Mouse (Mus musculus) midbrain, embryonic 12.5 days (tissue): ENCODE measurements around the gene Lhfpl3. TPM values are rescaled to one million over a fixed set of nuclear protein-coding genes. Genes with fewer than 3 reads are reported as not detected.

ENCODE experiments used
- ATAC-seq: fragments of 200-750 bp; cut with Nextera tagmentation; 2 replicates; pipeline ENCODE4 v1.8.0; 2017; ENCODE audit warnings: low read depth, moderate TSS enrichment, moderate library complexity; ENCODE audit not compliant: low FRiP score
- H3K27ac ChIP-seq: fragments of 300-500 bp; sonication (generic); replicated peaks from 2 replicates; pipeline ENCODE4 v1.5.1; 2016; ENCODE audit warnings: mild to moderate bottlenecking
- H3K27me3 ChIP-seq: fragments of 300-500 bp; sonication (generic); 2 replicates; pipeline ENCODE4 v1.6.1; 2016; ENCODE audit warnings: mild to moderate bottlenecking
- H3K36me3 ChIP-seq: fragments of 300-500 bp; sonication (generic); 2 replicates; pipeline ENCODE4 v1.6.1; 2016
- H3K4me1 ChIP-seq: fragments of 300-500 bp; sonication (generic); 2 replicates; pipeline ENCODE4 v1.6.1; 2016
- H3K4me2 ChIP-seq: fragments of 300-500 bp; sonication (generic); replicated peaks from 2 replicates; pipeline ENCODE4 v1.6.1; 2016; ENCODE audit warnings: mild to moderate bottlenecking, moderate library complexity
- H3K4me3 ChIP-seq: fragments of 300-500 bp; sonication (generic); 2 replicates; pipeline ENCODE4 v1.5.1; 2016; ENCODE audit warnings: mild to moderate bottlenecking
- H3K9ac ChIP-seq: fragments of 300-500 bp; sonication (generic); replicated peaks from 2 replicates; pipeline ENCODE4 v1.6.1; 2016; ENCODE audit warnings: mild to moderate bottlenecking, moderate library complexity
- H3K9me3 ChIP-seq: fragments of 300-500 bp; sonication (generic); 2 replicates; pipeline ENCODE4 v1.6.1; 2016; ENCODE audit warnings: mild to moderate bottlenecking
- WGBS: fragments of 180-500 bp; shearing (Covaris S2); methylation state at CpG from one replicate; pipeline ENCODE4 v1.1.7; 2016; 5-methylcytosine and 5-hydroxymethylcytosine counted together
- polyA plus RNA-seq: library from polyadenylated mRNA; unstranded; fragments of >200 nt; fragmentation: Nextera tagmentation; extraction: Ambion mirVana; gene quantifications from 2 replicates; pipeline ENCODE4 v1.2.1, GENCODE M21; 2016

The Lhfpl3 gene
- polyA plus RNA-seq, 1 experiment from 2014 or later: 1.9 TPM

GRCm38 (mm10) chr5:22856480-22856879 is 110.6 kb downstream of the Lhfpl3 start:
- H3K4me3 ChIP-seq: no peak overlapping the region
- WGBS: 92% methylated on average over 4 of the region's 4 CpGs
- no peak overlapping the region for H3K4me2 ChIP-seq
- no peak overlapping the region for H3K9ac ChIP-seq
- ATAC-seq: no peak
- H3K27ac ChIP-seq: no peak overlapping the region
- no peaks in the 10 kb centered on the region for H3K36me3 ChIP-seq
- no peaks in the 10 kb centered on the region for H3K27me3 ChIP-seq
- H3K9me3 ChIP-seq: no peaks in the 10 kb centered on the region
- H3K4me1 ChIP-seq: no peaks in the 10 kb centered on the region

- WGBS: 50% methylated on average over 1 of the region's 1 CpGs
- no peak for ATAC-seq
These were observed 115.5 kb downstream of the Lhfpl3 start for GRCm38 (mm10) chr5:22861399-22861798.

GRCm38 (mm10) chr5:22869031-22869430 is 123.2 kb downstream of the Lhfpl3 start:
- no peak for ATAC-seq
- H3K9ac ChIP-seq: no peak overlapping the region
- H3K27me3 ChIP-seq: no peaks in the 10 kb centered on the region
- WGBS: 90% methylated on average over 5 of the region's 5 CpGs
- H3K4me1 ChIP-seq: no peaks in the 10 kb centered on the region
- no peak overlapping the region for H3K27ac ChIP-seq
- H3K4me3 ChIP-seq: no peak overlapping the region
- no peaks in the 10 kb centered on the region for H3K9me3 ChIP-seq
- H3K4me2 ChIP-seq: no peak overlapping the region
- no peaks in the 10 kb centered on the region for H3K36me3 ChIP-seq

More at GRCm38 (mm10) chr5:22861399-22861798, 115.5 kb downstream of the Lhfpl3 start:
- Histone ChIP-seq H3K9me3 (no peaks in the 10 kb centered on the region), H3K4me1 (no peaks in the 10 kb centered on the region), H3K36me3 (no peaks in the 10 kb centered on the region), H3K9ac (no peak overlapping the region), H3K27me3 (no peaks in the 10 kb centered on the region), H3K27ac (no peak overlapping the region), H3K4me3 (no peak overlapping the region), H3K4me2 (no peak overlapping the region)

- no peak overlapping the region for H3K4me2 ChIP-seq
- no peaks in the 10 kb centered on the region for H3K4me1 ChIP-seq
- H3K27me3 ChIP-seq: no peaks in the 10 kb centered on the region
- 70% methylated on average over 1 of the region's 1 CpGs for WGBS
- H3K4me3 ChIP-seq: no peak overlapping the region
- no peaks in the 10 kb centered on the region for H3K9me3 ChIP-seq
- no peak overlapping the region for H3K9ac ChIP-seq
- no peak overlapping the region for H3K27ac ChIP-seq
- ATAC-seq: no peak
- H3K36me3 ChIP-seq: no peaks in the 10 kb centered on the region
These were observed 126.6 kb downstream of the Lhfpl3 start for GRCm38 (mm10) chr5:22872417-22872816.

- Histone ChIP-seq H3K9ac (no peak overlapping the region), H3K4me2 (no peak overlapping the region), H3K27me3 (no peaks in the 10 kb centered on the region), H3K9me3 (no peaks in the 10 kb centered on the region), H3K4me3 (no peak overlapping the region), H3K27ac (no peak overlapping the region), H3K36me3 (no peaks in the 10 kb centered on the region), H3K4me1 (no peaks in the 10 kb centered on the region)
- ATAC-seq: no peak
- WGBS: 93% methylated on average over 3 of the region's 3 CpGs
These were observed 142.5 kb downstream of the Lhfpl3 start for GRCm38 (mm10) chr5:22888345-22888744.

- Histone ChIP-seq H3K36me3 (no peaks in the 10 kb centered on the region), H3K4me2 (no peak overlapping the region), H3K9me3 (no peaks in the 10 kb centered on the region), H3K27ac (no peak overlapping the region), H3K27me3 (no peaks in the 10 kb centered on the region), H3K4me3 (no peak overlapping the region), H3K4me1 (no peaks in the 10 kb centered on the region), H3K9ac (no peak overlapping the region)
- 89% methylated on average over 4 of the region's 4 CpGs for WGBS
- no peak for ATAC-seq
These were observed 143.6 kb downstream of the Lhfpl3 start for GRCm38 (mm10) chr5:22889481-22889880.

- H3K27ac ChIP-seq: no peak overlapping the region
- 82% methylated on average over 3 of the region's 3 CpGs for WGBS
These were observed 151.4 kb downstream of the Lhfpl3 start for GRCm38 (mm10) chr5:22897228-22897627.

GRCm38 (mm10) chr5:22897656-22898289 is 151.9 kb downstream of the Lhfpl3 start:
- H3K4me2 ChIP-seq: no peak overlapping the region
- H3K27ac ChIP-seq: no peak overlapping the region
- H3K36me3 ChIP-seq: no peaks in the 10 kb centered on the region
- H3K9me3 ChIP-seq: no peaks in the 10 kb centered on the region
- 64% methylated on average over 7 of the region's 7 CpGs for WGBS
- H3K4me1 ChIP-seq: no peaks in the 10 kb centered on the region
- no peak for ATAC-seq
- H3K9ac ChIP-seq: no peak overlapping the region
- no peak overlapping the region for H3K4me3 ChIP-seq
- no peaks in the 10 kb centered on the region for H3K27me3 ChIP-seq

More at GRCm38 (mm10) chr5:22897228-22897627, 151.4 kb downstream of the Lhfpl3 start:
- no peak for ATAC-seq
- no peaks in the 10 kb centered on the region for H3K36me3 ChIP-seq
- no peak overlapping the region for H3K4me3 ChIP-seq
- no peaks in the 10 kb centered on the region for H3K4me1 ChIP-seq
- no peak overlapping the region for H3K4me2 ChIP-seq
- H3K9ac ChIP-seq: no peak overlapping the region
- no peaks in the 10 kb centered on the region for H3K27me3 ChIP-seq
- no peaks in the 10 kb centered on the region for H3K9me3 ChIP-seq

- no peak overlapping the region for H3K4me3 ChIP-seq
- H3K4me1 ChIP-seq: no peaks in the 10 kb centered on the region
- H3K9me3 ChIP-seq: no peaks in the 10 kb centered on the region
- WGBS: 83% methylated on average over 2 of the region's 2 CpGs
- no peak for ATAC-seq
- H3K27ac ChIP-seq: no peak overlapping the region
- no peaks in the 10 kb centered on the region for H3K36me3 ChIP-seq
- H3K9ac ChIP-seq: no peak overlapping the region
- H3K27me3 ChIP-seq: no peaks in the 10 kb centered on the region
- no peak overlapping the region for H3K4me2 ChIP-seq
These were observed 152.7 kb downstream of the Lhfpl3 start for GRCm38 (mm10) chr5:22898593-22898992.

- H3K9ac ChIP-seq: no peak overlapping the region
- H3K27me3 ChIP-seq: no peaks in the 10 kb centered on the region
- no peaks in the 10 kb centered on the region for H3K4me1 ChIP-seq
- no peaks in the 10 kb centered on the region for H3K9me3 ChIP-seq
- H3K27ac ChIP-seq: no peak overlapping the region
- no peaks in the 10 kb centered on the region for H3K36me3 ChIP-seq
- no peak overlapping the region for H3K4me3 ChIP-seq
- no peak overlapping the region for H3K4me2 ChIP-seq
- ATAC-seq: no peak
These were observed 154.1 kb downstream of the Lhfpl3 start for GRCm38 (mm10) chr5:22899913-22900312.

GRCm38 (mm10) chr5:22917197-22917596 is 171.3 kb downstream of the Lhfpl3 start:
- no peaks in the 10 kb centered on the region for H3K9me3 ChIP-seq
- H3K9ac ChIP-seq: no peak overlapping the region
- no peak for ATAC-seq
- no peak overlapping the region for H3K4me3 ChIP-seq
- H3K27me3 ChIP-seq: no peaks in the 10 kb centered on the region
- WGBS: 87% methylated on average over 1 of the region's 1 CpGs
- no peak overlapping the region for H3K4me2 ChIP-seq
- H3K27ac ChIP-seq: no peak overlapping the region
- H3K4me1 ChIP-seq: no peaks in the 10 kb centered on the region
- H3K36me3 ChIP-seq: no peaks in the 10 kb centered on the region

GRCm38 (mm10) chr5:22926171-22926570 is 180.3 kb downstream of the Lhfpl3 start:
- no peak overlapping the region for H3K9ac ChIP-seq
- no peaks in the 10 kb centered on the region for H3K27me3 ChIP-seq
- no peak for ATAC-seq
- no peak overlapping the region for H3K27ac ChIP-seq
- H3K4me2 ChIP-seq: no peak overlapping the region
- H3K9me3 ChIP-seq: no peaks in the 10 kb centered on the region
- H3K4me1 ChIP-seq: no peaks in the 10 kb centered on the region
- H3K4me3 ChIP-seq: no peak overlapping the region
- H3K36me3 ChIP-seq: no peaks in the 10 kb centered on the region

- H3K9ac ChIP-seq: no peak overlapping the region
- ATAC-seq: no peak
These were observed 182.9 kb downstream of the Lhfpl3 start for GRCm38 (mm10) chr5:22928746-22929145.

More at GRCm38 (mm10) chr5:22928746-22929145, 182.9 kb downstream of the Lhfpl3 start:
- no peaks in the 10 kb centered on the region for H3K4me1 ChIP-seq
- H3K4me2 ChIP-seq: no peak overlapping the region
- no peak overlapping the region for H3K4me3 ChIP-seq
- H3K9me3 ChIP-seq: no peaks in the 10 kb centered on the region
- WGBS: 68% methylated on average over 2 of the region's 2 CpGs
- H3K27ac ChIP-seq: no peak overlapping the region
- H3K36me3 ChIP-seq: no peaks in the 10 kb centered on the region
- H3K27me3 ChIP-seq: no peaks in the 10 kb centered on the region
